Mouse (Mus musculus) bone marrow, adult 2 months (tissue): ENCODE data around the gene Sox5.

Experiments
- CTCF ChIP-seq: fragments of 200-500 bp; IDR thresholded peaks from 2 replicates; pipeline ENCODE4 v1.5.1; 2011; ENCODE audit warnings: low read length, control low read depth; ENCODE audit not compliant: control insufficient read depth, insufficient read depth
- POLR2A ChIP-seq: fragments of 200-500 bp; IDR thresholded peaks from 2 replicates; pipeline ENCODE4 v1.6.1; 2011; ENCODE audit warnings: low read depth, mild to moderate bottlenecking, control low read depth, low read length, borderline replicate concordance; ENCODE audit not compliant: control insufficient read depth

- TF ChIP-seq CTCF (no peak), POLR2A (no peak)
Observed at GRCm38 (mm10) chr6:144445761-144446373, 335.9 kb downstream of the Sox5 start.
